Mouse (Mus musculus): ENCODE results near the gene Gcnt4. TPM values are rescaled to one million over a fixed set of nuclear protein-coding genes. Genes with fewer than 3 reads are reported as not detected.

The Gcnt4 gene
- polyA plus RNA-seq, 1 experiment = 1.9 TPM

DNA sequence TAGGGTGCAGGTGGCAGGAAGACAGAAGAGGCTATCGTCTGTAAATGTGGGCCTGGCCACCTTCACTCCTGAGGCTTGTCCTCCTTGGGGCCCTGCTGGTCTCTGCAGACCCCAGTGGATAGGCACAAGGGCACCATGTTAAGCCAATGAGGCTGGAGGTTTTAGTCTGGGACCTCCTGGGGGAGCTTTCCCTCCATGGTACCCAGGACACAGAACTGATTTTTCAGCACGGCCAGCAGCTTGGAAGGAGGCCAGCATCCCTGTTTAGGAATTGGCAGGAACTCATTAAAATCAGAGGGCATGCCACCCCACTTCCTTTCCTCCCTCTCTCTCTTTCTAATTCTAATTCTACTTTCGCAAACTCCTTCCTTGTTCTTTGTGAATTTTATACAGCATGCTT, 19.1 kb downstream of the Gcnt4 start:
- no peak overlapping the region for H3K9ac ChIP-seq (ENCODE audit: low read depth, poor library complexity, severe bottlenecking)
- H3K4me3 ChIP-seq (ENCODE audit: low read depth, low read length) = no peak overlapping the region
- no peaks in the 10 kb centered on the region for H3K9me3 ChIP-seq (replicated peaks; ENCODE audit: control insufficient read depth, insufficient read depth, low read length, poor library complexity, severe bottlenecking)
- H3K27ac ChIP-seq (ENCODE audit: insufficient read depth, low read length) = no peak overlapping the region
- no peaks in the 10 kb centered on the region for H3K27me3 ChIP-seq (ENCODE audit: control insufficient read depth, insufficient read depth, low read length, poor library complexity, severe bottlenecking)
- TF ChIP-seq POLR2A (IDR thresholded peaks at IDR 0.05; ENCODE audit: insufficient read depth, low read length) (no peak), CTCF (IDR thresholded peaks at IDR 0.05; ENCODE audit: low read depth, low read length) (no peak), EP300 (IDR thresholded peaks at IDR 0.05; ENCODE audit: insufficient read depth, low read depth, low read length) (no peak)
- peaks cover 4% of the 10 kb centered on the region for H3K4me1 ChIP-seq (ENCODE audit: control insufficient read depth, insufficient read depth, low read length)
- H3K36me3 ChIP-seq (ENCODE audit: control insufficient read depth, insufficient read depth, low read length, poor library complexity, severe bottlenecking) = no peaks in the 10 kb centered on the region

DNA sequence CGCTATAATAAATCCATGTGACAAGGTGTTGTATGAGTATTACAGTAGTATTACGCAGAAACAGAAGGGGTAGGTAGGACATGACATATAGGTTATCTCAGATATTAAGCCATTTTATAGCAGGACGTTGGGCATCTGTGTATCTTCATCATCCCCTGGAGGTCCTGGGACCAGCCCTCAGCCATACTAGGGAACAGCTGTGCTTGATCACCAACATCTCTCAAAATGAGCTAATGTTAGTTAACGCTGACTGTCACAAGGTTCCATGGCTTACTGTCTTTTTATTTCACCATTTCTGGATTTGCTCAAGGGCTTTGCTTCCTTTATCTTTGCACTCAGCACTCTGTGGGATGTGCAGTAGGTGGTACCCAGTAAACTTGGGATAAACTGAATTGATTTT, 21.3 kb downstream of the Gcnt4 start:
- no peak overlapping the region for H3K27ac ChIP-seq (ENCODE audit: insufficient read depth, low read length)
- no peaks in the 10 kb centered on the region for H3K27me3 ChIP-seq (ENCODE audit: control insufficient read depth, insufficient read depth, low read length, poor library complexity, severe bottlenecking)
- no peak overlapping the region for H3K9ac ChIP-seq (ENCODE audit: low read depth, poor library complexity, severe bottlenecking)
- no peaks in the 10 kb centered on the region for H3K9me3 ChIP-seq (replicated peaks; ENCODE audit: control insufficient read depth, insufficient read depth, low read length, poor library complexity, severe bottlenecking)
- H3K36me3 ChIP-seq (ENCODE audit: control insufficient read depth, insufficient read depth, low read length, poor library complexity, severe bottlenecking) = no peaks in the 10 kb centered on the region
- H3K4me1 ChIP-seq (ENCODE audit: control insufficient read depth, insufficient read depth, low read length) = peaks cover 4% of the 10 kb centered on the region
- H3K4me3 ChIP-seq (ENCODE audit: low read depth, low read length) = no peak overlapping the region
- TF ChIP-seq EP300 (IDR thresholded peaks at IDR 0.05; ENCODE audit: insufficient read depth, low read depth, low read length) (no peak), POLR2A (IDR thresholded peaks at IDR 0.05; ENCODE audit: insufficient read depth, low read length) (no peak), CTCF (IDR thresholded peaks at IDR 0.05; ENCODE audit: low read depth, low read length) (no peak)

GRCm38 (mm10) chr13:96947722-96948121, 23.2 kb downstream of the Gcnt4 start:
- no peak overlapping the region for H3K4me3 ChIP-seq (ENCODE audit: low read depth, low read length)
- TF ChIP-seq EP300 (IDR thresholded peaks at IDR 0.05; ENCODE audit: insufficient read depth, low read depth, low read length) (no peak), POLR2A (IDR thresholded peaks at IDR 0.05; ENCODE audit: insufficient read depth, low read length) (no peak), CTCF (IDR thresholded peaks at IDR 0.05; ENCODE audit: low read depth, low read length) (no peak)
- H3K27me3 ChIP-seq (ENCODE audit: control insufficient read depth, insufficient read depth, low read length, poor library complexity, severe bottlenecking) = no peaks in the 10 kb centered on the region
- no peaks in the 10 kb centered on the region for H3K36me3 ChIP-seq (ENCODE audit: control insufficient read depth, insufficient read depth, low read length, poor library complexity, severe bottlenecking)
- H3K9ac ChIP-seq (ENCODE audit: low read depth, poor library complexity, severe bottlenecking) = no peak overlapping the region
- H3K27ac ChIP-seq (ENCODE audit: insufficient read depth, low read length) = no peak overlapping the region
- no peaks in the 10 kb centered on the region for H3K4me1 ChIP-seq (ENCODE audit: control insufficient read depth, insufficient read depth, low read length)
- no peaks in the 10 kb centered on the region for H3K9me3 ChIP-seq (replicated peaks; ENCODE audit: control insufficient read depth, insufficient read depth, low read length, poor library complexity, severe bottlenecking)

DNA sequence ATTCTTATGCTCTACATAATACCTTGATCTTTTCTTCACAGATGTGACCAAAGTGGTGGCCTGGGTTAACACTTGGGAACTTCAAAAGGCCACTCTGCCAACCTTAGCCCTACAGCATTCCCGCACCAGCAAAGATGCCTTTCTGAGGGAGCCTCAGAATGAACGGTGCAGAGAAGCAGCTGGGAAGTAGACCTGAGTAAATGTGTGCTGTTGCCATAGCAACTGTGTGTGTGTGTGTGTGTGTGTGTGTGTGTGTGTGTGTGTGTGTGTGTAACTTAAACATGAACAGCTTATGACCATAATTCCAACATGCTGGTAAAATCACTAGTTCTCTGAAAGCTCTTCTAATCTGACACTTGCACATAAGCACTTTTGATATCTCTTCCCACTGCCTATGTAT, 27.4 kb downstream of the Gcnt4 start:
- TF ChIP-seq CTCF (IDR thresholded peaks at IDR 0.05; ENCODE audit: low read depth, low read length) = no peak
- no peak for TF ChIP-seq EP300 (IDR thresholded peaks at IDR 0.05; ENCODE audit: insufficient read depth, low read depth, low read length)
- TF ChIP-seq POLR2A (IDR thresholded peaks at IDR 0.05; ENCODE audit: insufficient read depth, low read length) = no peak

DNA sequence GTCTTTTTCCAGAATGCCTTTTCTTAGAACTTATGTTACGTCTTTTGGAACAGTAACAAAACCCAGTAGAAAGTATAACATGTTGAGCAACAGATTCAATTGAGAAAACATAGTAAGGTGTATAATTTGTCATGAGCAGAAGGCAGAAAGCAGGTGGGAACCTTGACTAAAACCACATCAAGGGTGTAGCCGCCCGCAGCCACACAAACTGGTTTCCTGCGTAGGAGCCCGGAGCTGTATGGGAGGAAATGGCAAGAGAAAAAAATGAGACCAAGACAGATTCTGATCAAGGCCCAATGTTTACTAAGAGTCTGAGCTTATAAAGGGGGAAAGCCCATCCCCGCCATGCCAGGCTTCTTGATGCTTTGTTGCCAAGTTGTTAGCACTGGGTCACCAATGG, 32.0 kb downstream of the Gcnt4 start:
- no peaks in the 10 kb centered on the region for H3K36me3 ChIP-seq (ENCODE audit: control insufficient read depth, insufficient read depth, low read length, poor library complexity, severe bottlenecking)
- no peak overlapping the region for H3K4me3 ChIP-seq (ENCODE audit: low read depth, low read length)
- H3K27me3 ChIP-seq (ENCODE audit: control insufficient read depth, insufficient read depth, low read length, poor library complexity, severe bottlenecking) = no peaks in the 10 kb centered on the region
- TF ChIP-seq EP300 (IDR thresholded peaks at IDR 0.05; ENCODE audit: insufficient read depth, low read depth, low read length) (no peak), POLR2A (IDR thresholded peaks at IDR 0.05; ENCODE audit: insufficient read depth, low read length) (no peak), CTCF (IDR thresholded peaks at IDR 0.05; ENCODE audit: low read depth, low read length) (no peak)
- H3K9ac ChIP-seq (ENCODE audit: low read depth, poor library complexity, severe bottlenecking) = no peak overlapping the region
- no peaks in the 10 kb centered on the region for H3K4me1 ChIP-seq (ENCODE audit: control insufficient read depth, insufficient read depth, low read length)
- no peak overlapping the region for H3K27ac ChIP-seq (ENCODE audit: insufficient read depth, low read length)
- no peaks in the 10 kb centered on the region for H3K9me3 ChIP-seq (replicated peaks; ENCODE audit: control insufficient read depth, insufficient read depth, low read length, poor library complexity, severe bottlenecking)

More for the DNA sequence above, 27.4 kb downstream of the Gcnt4 start:
- no peaks in the 10 kb centered on the region for H3K9me3 ChIP-seq (replicated peaks; ENCODE audit: control insufficient read depth, insufficient read depth, low read length, poor library complexity, severe bottlenecking)
- no peaks in the 10 kb centered on the region for H3K36me3 ChIP-seq (ENCODE audit: control insufficient read depth, insufficient read depth, low read length, poor library complexity, severe bottlenecking)
- H3K4me1 ChIP-seq (ENCODE audit: control insufficient read depth, insufficient read depth, low read length) = no peaks in the 10 kb centered on the region
- H3K4me3 ChIP-seq (ENCODE audit: low read depth, low read length) = no peak overlapping the region
- H3K9ac ChIP-seq (ENCODE audit: low read depth, poor library complexity, severe bottlenecking) = no peak overlapping the region
- H3K27me3 ChIP-seq (ENCODE audit: control insufficient read depth, insufficient read depth, low read length, poor library complexity, severe bottlenecking) = no peaks in the 10 kb centered on the region
- no peak overlapping the region for H3K27ac ChIP-seq (ENCODE audit: insufficient read depth, low read length)

GRCm38 (mm10) chr13:96960019-96960418, 35.5 kb downstream of the Gcnt4 start:
- TF ChIP-seq EP300 (IDR thresholded peaks at IDR 0.05; ENCODE audit: insufficient read depth, low read depth, low read length) = no peak
- TF ChIP-seq POLR2A (IDR thresholded peaks at IDR 0.05; ENCODE audit: insufficient read depth, low read length) = no peak
- TF ChIP-seq CTCF (IDR thresholded peaks at IDR 0.05; ENCODE audit: low read depth, low read length) = no peak
- H3K9ac ChIP-seq (ENCODE audit: low read depth, poor library complexity, severe bottlenecking) = no peak overlapping the region
- H3K36me3 ChIP-seq (ENCODE audit: control insufficient read depth, insufficient read depth, low read length, poor library complexity, severe bottlenecking) = no peaks in the 10 kb centered on the region
- H3K4me3 ChIP-seq (ENCODE audit: low read depth, low read length) = no peak overlapping the region
- H3K27ac ChIP-seq (ENCODE audit: insufficient read depth, low read length) = no peak overlapping the region
- H3K9me3 ChIP-seq (replicated peaks; ENCODE audit: control insufficient read depth, insufficient read depth, low read length, poor library complexity, severe bottlenecking) = no peaks in the 10 kb centered on the region
- no peaks in the 10 kb centered on the region for H3K27me3 ChIP-seq (ENCODE audit: control insufficient read depth, insufficient read depth, low read length, poor library complexity, severe bottlenecking)
- no peaks in the 10 kb centered on the region for H3K4me1 ChIP-seq (ENCODE audit: control insufficient read depth, insufficient read depth, low read length)

Measured in ES-Bruce4 (cell line).